Mouse (Mus musculus): ENCODE measurements at regions not wholly inside any gene's neighbourhood (a gene's known extent, or its start where the extent isn't known, plus 50 kb on each side); places are given as distances from the start of the nearest gene placed in this dataset.

DNA sequence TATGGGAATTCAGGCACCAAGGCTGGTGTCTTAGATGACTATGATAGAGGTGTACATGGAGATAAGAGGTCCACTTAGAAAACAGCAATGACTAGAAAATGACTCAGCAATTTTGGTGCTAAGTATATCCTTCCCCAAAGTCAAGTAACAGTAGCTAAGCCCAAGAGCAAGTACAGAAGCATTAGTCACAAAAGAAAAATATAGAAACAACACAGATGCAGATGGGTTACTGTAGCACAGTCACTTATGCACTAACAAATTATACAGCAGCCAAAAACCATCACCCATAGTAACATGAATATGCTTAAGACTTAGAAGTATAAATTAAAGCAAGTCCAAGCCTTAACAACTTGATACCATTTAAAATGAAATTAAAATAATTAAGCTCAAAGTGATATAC lies 378.5 kb upstream of the Meis2 start:
- no peak for TF ChIP-seq CTCF (IDR thresholded peaks at IDR 0.05; ENCODE audit: low read depth)
- TF ChIP-seq EP300 (IDR thresholded peaks at IDR 0.05; ENCODE audit: low read depth) = no peak

Data from heart, postnatal 0 days (tissue).